Mouse (Mus musculus) gastrocnemius, adult 2 months (tissue): ENCODE measurements around the gene Tmf1. TPM values are rescaled to one million over a fixed set of nuclear protein-coding genes. Genes with fewer than 3 reads are reported as not detected.
A peak's percentile ranks its signal among the peaks of the same experiment; 100 is the strongest.

Experiments
- DNase-seq: peaks from one replicate; pipeline ENCODE4 v3.0.0; 2022
- H3K27ac ChIP-seq: fragments of 200-600 bp; 2 replicates; pipeline ENCODE4 v1.8.1; 2022; ENCODE audit warnings: mild to moderate bottlenecking
- H3K4me3 ChIP-seq: fragments of 200-600 bp; 2 replicates; pipeline ENCODE4 v1.8.1; 2022; ENCODE audit warnings: mild to moderate bottlenecking, moderate library complexity
- CTCF ChIP-seq: fragments of 200-600 bp; IDR thresholded peaks from 2 replicates; pipeline ENCODE4 v1.8.1; 2022; ENCODE audit warnings: antibody characterized with exemption, mild to moderate bottlenecking, moderate library complexity
- intact Hi-C: fragments of 180-260 bp; cut with DNase I; formaldehyde crosslinking; loops from one replicate; pipeline ENCODE4 v1.15.1; 2025
- long read RNA-seq, 2 experiments: library from polyadenylated mRNA; stranded (forward); transcript quantifications; one replicate each; pipeline ENCODE4 v2.0.0; 2021
- total RNA-seq, 2 experiments: library from RNA; stranded (reverse); gene quantifications; 2 replicates each; pipeline ENCODE4 v1.2.3; 2021

Tmf1 gene
- total RNA-seq: 10 to 100 TPM; 46.7 to 50.5 TPM
- long read RNA-seq, experiment 1, full-length matches to known transcripts: 25 of 30 reads
- long read RNA-seq, experiment 1, partial matches to known transcripts: 3 of 30 reads
- long read RNA-seq, experiment 1, other reads (novel, unspliced or antisense): 2 of 30 reads
- long read RNA-seq, experiment 2, full-length matches to known transcripts: 23 of 26 reads
- long read RNA-seq, experiment 2, partial matches to known transcripts: 2 of 26 reads
- long read RNA-seq, experiment 2, other reads (novel, unspliced or antisense): 1 of 26 reads

GRCm38 (mm10) chr6:97178491-97179366, at the start of gene Tmf1:
Tmf1 (minus strand) TSS chr6:97179122.
- H3K27ac ChIP-seq: peak within 1 kb of the TSS; percentile 95
- DNase-seq: peak; percentile 97
- intact Hi-C loops: loop anchor here (10.0 kb wide), 1 partner anchor 66 kb away; no protein-coding TSS in a partner anchor
- TF ChIP-seq CTCF: no peak; the same call in 1 of the 2 replicates
- peak within 1 kb of the TSS; percentile 79 for H3K4me3 ChIP-seq

- Histone ChIP-seq H3K27ac (peak overlapping the region; percentile 69), H3K4me3 (no peak overlapping the region)
- intact Hi-C loops: no loop called here
- no peak for TF ChIP-seq CTCF
- no peak for DNase-seq
These were observed 48.3 kb upstream of the Tmf1 start for GRCm38 (mm10) chr6:97227067-97227847.

- intact Hi-C loops: no loop called here
- no peak for DNase-seq
- no peak for TF ChIP-seq CTCF
- peak overlapping the region; percentile 21; the same call in 1 of the 2 replicates for H3K4me3 ChIP-seq
- peak overlapping the region; percentile 69 for H3K27ac ChIP-seq
These were observed 47.2 kb upstream of the Tmf1 start for GRCm38 (mm10) chr6:97226083-97226491.

- DNase-seq: no peak
- intact Hi-C loops: no loop called here
- Histone ChIP-seq H3K27ac (peak overlapping the region; percentile 86), H3K4me3 (peak overlapping the region; percentile 55; the same call in 1 of the 2 replicates)
- no peak for TF ChIP-seq CTCF
These were observed 45.6 kb upstream of the Tmf1 start for GRCm38 (mm10) chr6:97224505-97224904.

- peak overlapping the region; percentile 55 for H3K4me3 ChIP-seq
- DNase-seq: no peak
- no peak for TF ChIP-seq CTCF
- intact Hi-C loops: no loop called here
- peak overlapping the region; percentile 86 for H3K27ac ChIP-seq
These were observed 44.6 kb upstream of the Tmf1 start for GRCm38 (mm10) chr6:97223566-97223965.

GRCm38 (mm10) chr6:97222931-97223467, 44.1 kb upstream of the Tmf1 start:
- H3K27ac ChIP-seq: peak overlapping the region; percentile 86
- intact Hi-C loops: no loop called here
- no peak for TF ChIP-seq CTCF

GRCm38 (mm10) chr6:97222321-97222720, 43.4 kb upstream of the Tmf1 start:
- Histone ChIP-seq H3K4me3 (peak overlapping the region; percentile 55), H3K27ac (peak overlapping the region; percentile 86)
- no peak for DNase-seq
- TF ChIP-seq CTCF: no peak
- intact Hi-C loops: no loop called here

More at GRCm38 (mm10) chr6:97222931-97223467, 44.1 kb upstream of the Tmf1 start:
- DNase-seq: no peak
- peak overlapping the region; percentile 55 for H3K4me3 ChIP-seq

- peak; percentile 51 for DNase-seq
- intact Hi-C loops: no loop called here
- Histone ChIP-seq H3K27ac (peak overlapping the region; percentile 86), H3K4me3 (peak overlapping the region; percentile 55)
- no peak for TF ChIP-seq CTCF
These were observed 42.5 kb upstream of the Tmf1 start for GRCm38 (mm10) chr6:97221205-97222025.

- peak overlapping the region; percentile 43; the same call in 1 of the 2 replicates for H3K27ac ChIP-seq
- H3K4me3 ChIP-seq: no peak overlapping the region
- intact Hi-C loops: no loop called here
- no peak for DNase-seq
- no peak for TF ChIP-seq CTCF
These were observed 41.8 kb upstream of the Tmf1 start for GRCm38 (mm10) chr6:97220672-97221071.

GRCm38 (mm10) chr6:97216154-97216821, 37.4 kb upstream of the Tmf1 start:
- intact Hi-C loops: no loop called here
- no peak for TF ChIP-seq CTCF
- H3K27ac ChIP-seq: peak overlapping the region; percentile 99
- peak; percentile 34 for DNase-seq
- H3K4me3 ChIP-seq: peak overlapping the region; percentile 38

GRCm38 (mm10) chr6:97211981-97212380, 33.1 kb upstream of the Tmf1 start:
- peak overlapping the region; percentile 94 for H3K4me3 ChIP-seq
- H3K27ac ChIP-seq: peak overlapping the region; percentile 99
- intact Hi-C loops: loop anchor here (5.0 kb wide), 1 partner anchor 40 kb away; the partner anchor contains the start of gene Lmod3
- peak; percentile 90 for DNase-seq
- no peak for TF ChIP-seq CTCF
